Mouse (Mus musculus): ENCODE data around the gene Pip5k1c.

Pip5k1c gene

DNA sequence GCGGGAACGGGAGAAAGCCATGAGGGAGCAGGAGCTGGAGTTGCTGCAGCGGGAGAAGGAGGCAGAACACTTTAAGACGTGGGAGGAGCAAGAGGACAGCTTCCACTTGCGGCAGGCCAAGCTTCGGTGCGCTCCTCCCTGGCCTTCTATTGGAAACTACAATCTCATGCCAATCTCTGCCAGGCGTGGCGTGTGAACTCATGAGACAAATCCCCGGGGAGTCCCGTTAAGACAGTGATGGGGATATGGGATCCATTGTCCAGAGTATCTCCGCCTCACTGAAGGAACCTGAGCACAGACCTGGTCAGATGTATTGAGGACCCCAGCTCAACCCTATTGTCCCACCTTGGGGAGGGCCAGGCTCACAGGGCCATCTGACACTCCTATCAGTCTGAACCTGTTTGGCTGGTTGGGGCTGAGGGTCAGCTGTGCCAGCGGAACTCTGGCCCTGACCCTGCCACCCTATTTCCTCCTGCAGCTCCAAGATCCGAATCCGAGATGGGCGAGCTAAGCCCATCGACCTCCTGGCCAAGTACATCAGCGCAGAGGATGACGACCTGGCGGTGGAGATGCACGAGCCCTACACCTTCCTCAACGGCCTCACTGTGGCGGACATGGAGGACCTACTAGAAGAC is 30.5 kb downstream of the Pip5k1c start:
- no peak for DNase-seq (ENCODE audit: low read depth, low spot score)

- DNase-seq (ENCODE audit: low read depth, low spot score): no peak
Measured at GRCm38 (mm10) chr10:81323791-81324530, 31.2 kb downstream of the Pip5k1c start.

DNA sequence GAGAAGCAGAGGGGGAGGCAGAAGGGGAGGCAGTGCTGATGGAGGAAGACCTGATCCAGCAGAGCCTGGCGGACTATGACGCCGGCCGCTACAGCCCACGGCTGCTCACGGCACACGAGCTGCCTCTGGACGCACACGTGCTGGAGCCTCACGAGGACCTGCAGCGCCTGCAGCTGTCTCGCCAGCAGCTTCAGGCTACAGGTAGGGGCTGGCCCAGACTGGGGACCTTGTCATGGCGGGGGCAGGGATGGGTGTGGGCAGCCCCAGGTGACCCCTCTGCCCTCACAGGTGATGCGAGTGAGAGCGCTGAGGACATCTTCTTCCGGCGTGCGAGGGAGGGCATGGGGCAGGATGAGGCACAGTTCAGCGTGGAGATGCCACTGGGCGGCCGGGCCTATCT is 32.4 kb downstream of the Pip5k1c start:
- no peak for DNase-seq (ENCODE audit: low read depth, low spot score)

- DNase-seq (ENCODE audit: low read depth, low spot score): no peak
Measured at GRCm38 (mm10) chr10:81325781-81326180, 33.0 kb downstream of the Pip5k1c start.

DNA sequence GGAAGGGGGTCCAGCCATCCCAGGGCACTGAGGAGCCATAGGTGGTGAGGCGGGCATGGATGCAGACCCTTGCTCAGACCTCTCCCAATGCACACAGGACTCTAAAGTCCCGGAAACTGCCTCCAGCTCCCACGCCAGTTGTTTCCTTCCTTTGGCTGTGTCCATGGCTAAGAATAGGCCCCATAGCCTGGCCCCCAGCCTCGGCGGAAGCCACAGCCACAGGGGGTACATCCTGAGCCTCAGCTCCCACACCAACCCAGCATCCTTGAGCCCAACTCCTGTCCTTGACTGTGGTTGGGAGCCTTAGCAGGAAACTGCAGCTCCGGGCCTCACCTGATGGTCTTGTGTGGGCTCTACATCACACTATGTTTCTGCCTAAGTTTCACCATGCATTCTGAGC is 34.1 kb downstream of the Pip5k1c start:
- DNase-seq (ENCODE audit: low read depth, low spot score): no peak

GRCm38 (mm10) chr10:81327959-81328358 is 35.2 kb downstream of the Pip5k1c start:
- DNase-seq (ENCODE audit: low read depth, low spot score): no peak

DNA sequence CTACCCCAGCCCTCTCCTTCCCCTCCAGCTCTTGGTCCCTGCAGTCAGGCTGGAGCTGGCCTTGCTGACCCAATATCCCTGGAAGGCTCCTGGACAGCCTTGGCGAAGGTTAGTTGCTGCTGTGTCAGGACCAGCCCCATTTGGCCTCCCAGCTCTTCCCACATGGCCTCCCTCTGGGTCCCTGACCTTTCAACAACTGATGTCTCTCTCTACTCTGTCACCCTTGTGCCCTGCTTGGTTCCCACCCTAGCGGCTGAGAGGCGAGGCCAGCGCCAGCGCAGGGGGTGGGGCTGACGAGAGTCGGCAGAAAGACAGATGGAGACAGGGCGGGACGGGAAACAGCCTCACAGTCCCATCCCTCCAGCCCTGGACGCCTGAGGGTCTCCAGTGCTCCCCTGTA is 35.6 kb downstream of the Pip5k1c start, which contains the start of gene Tbxa2r:
Tbxa2r (plus strand) TSS at position 346 of the 400 bp plus-strand sequence.
- DNase-seq (ENCODE audit: low read depth, low spot score): no peak

GRCm38 (mm10) chr10:81329194-81329975 is 36.6 kb downstream of the Pip5k1c start:
- DNase-seq (ENCODE audit: low read depth, low spot score): no peak

GRCm38 (mm10) chr10:81330007-81330406 is 37.2 kb downstream of the Pip5k1c start:
- no peak for DNase-seq (ENCODE audit: low read depth, low spot score)

DNA sequence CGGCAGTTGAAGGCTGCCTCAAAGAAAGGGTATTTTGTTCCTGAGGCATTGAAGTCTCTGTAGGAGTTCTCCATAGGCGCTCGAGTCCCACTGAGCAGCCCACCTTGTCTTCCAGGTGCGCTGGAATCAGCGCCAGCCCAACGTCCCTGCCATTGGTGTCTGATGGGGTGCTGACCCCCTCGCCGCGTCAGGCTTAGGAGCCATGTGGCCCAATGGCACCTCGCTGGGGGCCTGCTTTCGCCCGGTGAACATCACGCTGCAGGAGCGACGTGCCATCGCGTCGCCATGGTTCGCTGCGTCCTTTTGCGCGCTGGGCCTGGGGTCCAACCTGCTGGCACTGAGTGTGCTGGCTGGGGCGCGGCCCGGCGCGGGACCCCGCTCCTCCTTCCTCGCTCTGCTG is 39.5 kb downstream of the Pip5k1c start:
- DNase-seq (ENCODE audit: low read depth, low spot score): no peak

GRCm38 (mm10) chr10:81334324-81334723 is 41.6 kb downstream of the Pip5k1c start:
- DNase-seq (ENCODE audit: low read depth, low spot score): no peak

DNA sequence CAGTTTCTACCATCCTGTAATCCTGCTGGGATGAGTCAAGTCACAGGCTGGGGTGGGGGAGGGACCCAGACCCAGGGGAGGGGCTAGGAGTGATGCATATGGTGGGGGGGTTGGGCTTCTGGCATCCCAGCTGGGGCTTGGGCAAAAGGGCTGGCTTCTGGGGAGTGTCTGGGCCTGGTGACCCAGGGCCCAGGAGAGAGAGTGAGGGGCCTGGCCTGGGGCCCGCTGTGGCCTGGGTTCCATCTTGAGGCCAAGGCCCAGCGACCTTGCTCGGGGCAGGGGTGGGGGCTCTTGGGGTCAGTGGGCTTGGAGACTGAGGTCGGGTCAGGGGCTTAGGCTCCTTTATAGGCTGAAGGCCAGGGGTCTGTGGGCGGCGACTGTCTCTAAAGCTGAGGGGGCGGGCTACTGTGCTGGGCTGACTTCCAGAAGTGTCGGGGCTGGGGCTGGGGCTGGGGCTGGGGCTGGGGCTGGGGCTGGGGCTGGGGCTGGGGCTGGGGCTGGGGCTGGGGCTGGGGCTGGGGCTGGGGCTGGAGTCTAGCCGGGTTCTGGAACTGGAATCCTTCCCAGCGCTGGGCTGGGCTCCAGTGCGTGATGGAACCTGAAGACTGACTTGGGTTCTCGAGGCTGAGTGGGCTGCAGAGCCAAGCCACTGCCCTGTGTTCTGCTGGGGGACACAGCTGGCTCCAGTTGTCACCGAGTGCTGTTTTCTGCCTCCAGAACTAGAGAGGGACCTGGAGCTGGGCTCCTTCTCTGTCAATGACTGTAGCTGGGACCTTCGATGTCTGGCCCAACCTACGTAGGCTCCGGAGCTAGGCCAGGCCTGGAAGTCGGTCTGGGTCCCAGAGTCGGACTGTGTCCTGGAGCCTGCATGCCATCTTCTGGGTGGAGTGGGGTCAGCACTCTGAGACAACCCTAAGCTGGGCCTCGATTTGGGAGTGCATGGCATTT is 42.9 kb downstream of the Pip5k1c start:
- no peak for DNase-seq (ENCODE audit: low read depth, low spot score)

DNA sequence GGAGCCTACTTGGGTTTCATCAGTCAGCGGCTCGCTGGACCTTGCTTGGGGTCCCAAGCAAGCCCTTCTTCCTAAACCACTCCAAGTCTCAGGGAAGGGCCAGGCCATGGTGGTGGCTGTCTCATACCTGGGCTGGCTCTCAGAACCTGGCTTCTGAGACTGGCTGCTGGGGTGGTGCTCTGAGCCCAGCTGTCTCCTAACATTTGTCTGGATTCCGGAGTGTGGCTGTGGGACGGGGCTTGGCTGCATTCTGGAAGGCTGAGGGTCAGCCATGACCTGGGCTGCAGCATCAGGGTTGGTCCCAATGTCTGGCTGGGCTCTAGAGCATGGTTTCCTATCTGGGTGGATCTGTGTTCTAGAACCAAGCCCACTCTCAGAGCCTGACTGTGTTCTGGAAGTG is 43.8 kb downstream of the Pip5k1c start:
- no peak for DNase-seq (ENCODE audit: low read depth, low spot score)

- DNase-seq (ENCODE audit: low read depth, low spot score): peak; percentile 97
Measured at GRCm38 (mm10) chr10:81340551-81341332, 48.0 kb downstream of the Pip5k1c start.

DNA sequence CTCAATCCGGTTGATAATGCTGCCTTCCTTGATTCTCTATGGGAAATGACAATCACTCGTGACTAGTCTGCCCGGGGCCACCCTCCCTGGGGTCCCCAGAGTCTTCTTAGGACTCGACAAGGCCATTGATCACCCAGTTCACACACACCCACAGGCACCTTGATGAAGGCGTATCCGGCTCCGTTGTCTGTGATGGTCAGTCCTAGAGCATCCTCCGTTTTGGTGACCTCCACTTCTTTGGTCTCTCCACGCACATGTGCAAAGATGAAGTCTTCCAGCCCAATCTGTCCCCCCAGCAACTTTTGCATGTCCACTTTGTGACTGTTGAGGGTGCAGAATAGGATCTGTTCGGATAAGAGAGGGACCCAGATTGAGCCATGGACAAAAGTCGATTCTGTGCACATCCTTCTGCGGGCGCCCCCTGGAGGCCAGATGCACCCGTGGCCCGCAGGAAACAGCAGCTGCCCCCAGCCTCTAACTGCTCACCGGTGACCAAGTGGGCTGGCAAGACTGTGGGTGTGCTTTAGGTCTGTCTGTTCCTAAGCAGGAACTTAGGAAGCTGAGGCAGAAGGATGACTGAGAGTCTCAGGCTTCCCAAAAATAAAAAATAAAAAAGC is 48.7 kb downstream of the Pip5k1c start:
- DNase-seq (ENCODE audit: low read depth, low spot score): peak; percentile 69

GRCm38 (mm10) chr10:81342686-81343505 is 50.1 kb downstream of the Pip5k1c start, which contains the start of gene Gipc3:
Gene Gipc3, minus strand, starts transcription at chr10:81343266.
- DNase-seq (ENCODE audit: low read depth, low spot score): no peak

DNA sequence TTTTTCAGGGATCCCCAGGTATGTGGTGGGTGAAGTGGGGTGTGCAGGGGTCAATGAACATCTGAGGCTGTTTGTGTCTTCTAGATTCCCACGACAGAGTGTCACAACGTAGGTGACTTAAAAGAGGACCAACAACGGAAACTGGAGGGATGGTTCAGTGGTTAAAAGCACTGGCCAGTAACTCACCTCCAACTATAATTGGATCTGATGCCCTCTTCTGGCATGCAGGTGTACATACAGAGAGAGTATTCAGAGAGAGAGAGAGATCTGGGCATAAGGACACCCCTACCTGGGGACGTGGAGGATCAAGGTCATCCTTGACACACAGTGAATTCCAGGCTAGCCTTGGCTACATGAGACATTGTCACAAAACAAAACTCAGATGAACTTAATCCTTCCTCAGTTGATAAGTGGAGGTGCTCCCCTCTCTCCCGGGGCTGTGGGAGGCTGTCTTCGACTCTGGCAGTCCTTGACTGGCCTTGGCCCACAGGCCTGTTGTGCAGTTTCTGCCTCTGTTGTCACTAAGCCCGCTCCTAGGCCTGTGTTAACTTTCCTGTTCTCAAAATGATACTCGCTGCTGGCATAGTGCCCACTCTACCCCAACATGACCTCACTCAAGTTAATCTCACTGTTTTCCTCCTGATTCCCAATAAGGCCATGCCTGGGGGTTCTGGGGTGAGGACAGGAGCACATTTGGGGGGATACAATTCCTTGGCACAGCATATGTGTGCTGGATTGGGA is 51.8 kb downstream of the Pip5k1c start:
- no peak for DNase-seq (ENCODE audit: low read depth, low spot score)

DNA sequence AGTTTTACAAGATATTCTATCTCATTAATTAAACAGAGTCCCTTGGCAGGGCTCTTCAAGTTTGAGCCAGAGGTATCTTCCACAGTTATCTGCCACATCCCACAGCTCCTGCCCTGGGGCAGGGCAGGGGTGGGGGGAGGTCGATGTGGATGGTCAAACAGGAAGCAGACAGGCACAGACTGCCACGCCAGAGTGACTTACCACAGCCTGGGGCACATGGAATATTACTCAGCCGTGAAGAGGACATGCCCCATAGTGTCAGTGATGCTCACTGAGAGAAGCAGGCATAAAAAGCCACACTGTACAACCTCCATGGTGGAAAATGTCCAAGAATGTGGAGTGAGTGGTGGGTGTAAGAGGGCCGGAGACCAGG is 52.4 kb downstream of the Pip5k1c start:
- no peak for DNase-seq (ENCODE audit: low read depth, low spot score)
